Mouse (Mus musculus): ENCODE measurements around the gene Prdm11. TPM values are rescaled to one million over a fixed set of nuclear protein-coding genes. Genes with fewer than 3 reads are reported as not detected.

The Prdm11 gene
- total RNA-seq, 2 experiments from 2014 or later, result 23.2 to 28.4 TPM

DNA sequence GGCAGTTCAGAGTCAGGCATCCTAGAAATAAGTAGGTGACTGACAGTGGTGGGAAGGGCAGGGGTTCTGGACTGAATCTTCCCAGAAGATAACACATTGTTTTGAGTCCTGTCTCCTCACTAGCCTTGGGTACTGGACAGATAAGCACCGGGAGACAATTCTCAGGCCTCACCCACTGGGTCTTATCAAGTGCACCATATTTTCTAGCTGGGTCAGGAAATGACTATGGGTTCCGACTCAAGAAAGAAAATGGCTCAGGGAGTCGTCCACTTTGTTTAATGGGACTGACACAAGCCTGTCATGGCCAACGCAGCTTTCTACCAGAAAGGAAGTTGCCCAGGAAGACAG lies 62.7 kb downstream of the Prdm11 start:
- no peak for DNase-seq (ENCODE audit: extremely low spot score in 1 of 2, low spot score in 2 of 2)
- intact Hi-C loops (cut with DNase I), result no loop called here

DNA sequence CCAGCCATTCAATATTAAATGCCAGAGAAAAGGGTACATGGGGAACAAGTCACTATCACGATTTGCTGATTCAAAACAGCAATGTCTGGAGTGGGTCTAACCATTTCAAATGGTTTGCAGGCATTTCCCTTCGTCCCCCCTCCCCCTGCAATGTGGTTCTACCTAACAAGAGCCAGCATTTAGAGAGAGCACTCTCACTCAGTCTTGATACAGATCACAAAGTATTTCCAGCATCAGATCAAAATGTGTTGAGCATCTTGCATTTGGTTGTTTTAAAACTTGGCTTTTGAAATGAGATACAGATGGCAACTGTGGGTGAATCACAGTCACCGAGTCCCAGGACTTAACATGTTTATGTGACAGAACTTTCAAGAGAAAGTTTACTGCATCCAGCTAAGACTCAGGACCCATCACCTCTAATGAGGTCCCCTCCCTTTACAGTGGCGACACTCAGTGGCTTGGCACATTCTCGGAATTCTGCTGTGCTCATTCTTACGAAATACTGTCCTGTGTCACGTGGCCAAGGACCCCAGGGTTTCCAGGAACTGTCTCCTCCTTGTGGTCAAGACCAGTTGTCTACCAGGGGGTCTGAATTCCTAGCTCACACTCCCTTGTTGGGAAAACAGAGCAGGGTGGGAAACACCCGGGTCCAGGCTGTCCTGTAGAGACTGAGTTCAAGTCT lies 63.2 kb downstream of the Prdm11 start:
- intact Hi-C loops (cut with DNase I), result no loop called here
- DNase-seq (ENCODE audit: extremely low spot score in 1 of 2, low spot score in 2 of 2), result no peak

DNA sequence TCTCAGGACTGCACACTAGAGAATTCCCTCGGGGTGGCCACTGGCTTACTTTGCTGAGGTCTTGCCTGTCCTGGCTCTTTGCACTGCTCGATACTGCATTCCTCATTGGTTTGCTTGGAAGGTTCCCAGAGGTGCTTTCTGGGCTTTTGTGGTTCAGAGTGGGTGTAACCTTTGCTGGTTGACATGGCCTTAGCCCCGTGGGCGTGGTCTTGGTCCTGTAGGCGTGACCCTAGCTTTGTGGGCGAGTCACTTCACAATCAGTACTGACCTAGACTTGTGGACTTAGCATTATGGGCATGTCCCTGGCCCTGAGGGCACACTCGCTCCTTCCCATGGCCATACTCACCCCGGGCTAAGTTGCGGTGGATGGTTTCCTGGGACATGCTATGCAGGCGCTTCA lies 65.8 kb downstream of the Prdm11 start:
- intact Hi-C loops (cut with DNase I), result no loop called here
- DNase-seq (ENCODE audit: extremely low spot score in 1 of 2, low spot score in 2 of 2), result no peak

DNA sequence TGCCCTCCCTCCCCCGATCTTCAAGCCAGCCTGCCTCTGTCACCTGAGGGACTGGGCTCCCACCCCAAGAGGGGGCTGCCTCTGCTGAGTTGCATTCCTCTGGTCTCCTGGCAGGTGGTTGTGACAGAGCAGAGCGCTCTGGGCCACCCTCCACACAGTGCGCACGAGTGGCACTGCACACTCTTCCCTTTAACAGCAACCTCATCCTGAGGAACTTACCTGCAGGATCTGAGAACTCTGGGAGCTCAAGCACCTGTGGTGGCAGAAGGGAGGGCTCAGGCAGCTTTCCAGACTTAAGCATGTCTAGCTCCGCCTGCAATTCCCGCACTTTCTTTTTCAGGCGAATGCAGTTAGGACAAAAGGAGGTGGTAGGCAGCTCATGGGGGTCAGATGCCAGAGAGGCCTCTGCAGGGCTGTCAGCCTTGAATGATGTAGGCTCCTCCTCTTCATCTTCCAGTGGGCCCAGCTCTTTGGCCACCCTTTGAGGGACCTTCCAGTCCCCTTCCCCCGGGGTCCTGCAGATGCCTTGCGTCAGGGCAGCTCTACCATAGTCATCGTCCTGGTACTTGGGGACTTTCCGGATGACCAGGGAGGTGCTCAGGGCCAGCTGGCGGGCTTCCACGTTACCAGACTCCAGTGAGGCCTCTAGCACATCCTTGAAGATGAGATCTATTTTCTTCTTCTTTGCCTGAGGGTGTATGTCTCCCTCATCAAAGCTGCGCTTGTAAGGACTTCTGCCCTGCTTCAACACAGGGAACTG lies 70.8 kb downstream of the Prdm11 start:
- DNase-seq (ENCODE audit: extremely low spot score in 1 of 2, low spot score in 2 of 2), result no peak
- intact Hi-C loops (cut with DNase I), result no loop called here

DNA sequence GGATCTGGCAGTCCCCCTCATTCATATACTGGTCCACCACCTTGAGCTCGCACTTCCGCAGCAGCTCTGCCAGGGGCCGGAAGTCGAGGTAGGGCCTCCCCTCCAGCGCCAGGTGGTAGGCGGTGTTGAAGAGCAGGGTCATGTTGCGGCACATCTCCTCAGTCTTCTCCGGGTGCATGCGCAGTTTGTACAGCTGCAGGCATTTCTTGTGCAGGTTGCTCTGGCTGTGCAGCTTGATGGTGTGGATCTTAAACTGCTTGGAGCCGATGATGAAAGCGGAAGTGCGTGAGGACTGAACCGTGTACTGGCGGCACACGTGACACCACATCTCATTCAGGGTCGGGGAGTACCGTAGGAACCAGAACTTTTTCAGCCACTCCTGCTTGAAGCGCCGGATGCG lies 72.3 kb downstream of the Prdm11 start:
- intact Hi-C loops (cut with DNase I), result loop anchor here (5.0 kb wide), 1 partner anchor 89 kb away; no protein-coding TSS in a partner anchor
- no peak for DNase-seq (ENCODE audit: extremely low spot score in 1 of 2, low spot score in 2 of 2)

DNA sequence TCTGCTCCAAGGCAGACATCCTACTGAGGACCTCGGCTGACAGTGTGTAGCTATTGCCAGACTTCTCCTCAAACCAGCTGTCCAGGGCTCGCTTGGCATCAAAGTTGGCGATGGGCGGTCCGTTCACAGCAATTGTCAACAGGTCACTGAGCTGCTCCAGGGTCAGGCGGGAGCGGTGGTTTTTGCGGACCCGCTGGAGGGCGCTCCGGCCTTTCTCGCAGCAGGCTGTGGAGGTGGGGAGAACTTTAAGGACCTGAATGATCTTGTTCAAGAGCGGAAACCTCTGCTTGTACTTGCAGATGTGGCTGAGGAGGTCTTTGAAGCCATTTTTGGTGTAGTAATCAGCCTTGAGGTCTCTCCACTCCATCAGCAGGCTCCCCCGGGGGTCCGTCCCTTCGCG lies 73.9 kb downstream of the Prdm11 start:
- DNase-seq (ENCODE audit: extremely low spot score in 1 of 2, low spot score in 2 of 2), result no peak
- intact Hi-C loops (cut with DNase I), result loop anchor here (5.0 kb wide), 1 partner anchor 90 kb away; no protein-coding TSS in a partner anchor

DNA sequence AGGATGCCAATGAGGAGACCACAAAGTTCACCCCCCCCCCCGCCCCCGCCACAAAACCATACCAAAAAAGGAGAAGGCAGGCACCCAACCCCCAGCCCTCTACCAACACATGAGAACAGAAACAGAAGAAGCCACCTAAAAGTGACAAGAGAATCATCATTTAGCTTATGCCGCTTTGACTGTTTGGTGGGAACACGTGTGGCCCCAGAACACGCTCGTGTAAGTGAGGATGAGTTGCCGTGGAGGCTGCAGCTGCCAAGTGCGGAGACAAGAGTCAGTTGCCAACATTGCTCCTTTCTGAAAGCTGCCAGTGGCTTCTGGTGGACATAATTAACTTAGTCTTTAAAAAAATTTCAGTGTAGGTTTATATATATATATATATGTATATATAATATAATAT lies 74.4 kb downstream of the Prdm11 start:
- no peak for DNase-seq (ENCODE audit: extremely low spot score in 1 of 2, low spot score in 2 of 2)
- intact Hi-C loops (cut with DNase I), result loop anchor here (5.0 kb wide), 1 partner anchor 91 kb away; no protein-coding TSS in a partner anchor

DNA sequence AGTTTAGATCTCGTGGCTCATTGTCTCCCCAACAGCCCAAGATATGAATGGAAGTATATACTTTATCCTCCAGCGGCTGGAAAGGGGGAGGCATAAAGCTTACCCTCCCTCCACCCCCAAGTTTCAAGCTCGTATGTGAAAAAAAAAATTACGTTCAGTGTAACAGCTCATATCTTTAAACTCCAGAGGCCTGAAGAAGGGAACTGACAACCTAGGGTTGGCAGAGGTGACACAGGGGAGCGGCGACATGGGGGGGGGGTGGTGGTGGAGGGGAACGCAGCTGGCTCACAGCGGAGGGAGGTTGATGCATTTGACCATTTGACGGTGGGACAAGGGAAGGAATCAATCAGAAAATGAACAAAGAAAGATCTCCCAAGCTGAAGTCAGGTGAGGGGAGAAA lies 74.9 kb downstream of the Prdm11 start:
- intact Hi-C loops (cut with DNase I), result loop anchor here (5.0 kb wide), 1 partner anchor 91 kb away; no protein-coding TSS in a partner anchor
- no peak for DNase-seq (ENCODE audit: extremely low spot score in 1 of 2, low spot score in 2 of 2)

DNA sequence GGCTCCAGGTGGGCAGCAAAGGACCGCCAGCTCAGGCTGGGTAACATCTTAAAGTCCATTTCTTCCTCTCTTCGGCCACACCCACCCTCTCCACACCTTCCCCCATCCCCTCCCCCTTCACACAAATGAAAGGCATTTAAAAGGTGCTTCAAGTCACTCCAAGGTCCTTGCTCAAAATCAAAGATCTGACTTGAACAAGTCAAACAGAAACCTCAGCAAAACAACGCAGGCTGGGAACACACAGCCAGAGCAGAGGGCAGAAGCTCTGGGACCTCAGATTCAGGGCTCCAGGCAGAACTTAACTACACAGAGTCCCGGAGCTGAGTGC lies 78.2 kb downstream of the Prdm11 start:
- no peak for DNase-seq (ENCODE audit: extremely low spot score in 1 of 2, low spot score in 2 of 2)
- intact Hi-C loops (cut with DNase I), result no loop called here

DNA sequence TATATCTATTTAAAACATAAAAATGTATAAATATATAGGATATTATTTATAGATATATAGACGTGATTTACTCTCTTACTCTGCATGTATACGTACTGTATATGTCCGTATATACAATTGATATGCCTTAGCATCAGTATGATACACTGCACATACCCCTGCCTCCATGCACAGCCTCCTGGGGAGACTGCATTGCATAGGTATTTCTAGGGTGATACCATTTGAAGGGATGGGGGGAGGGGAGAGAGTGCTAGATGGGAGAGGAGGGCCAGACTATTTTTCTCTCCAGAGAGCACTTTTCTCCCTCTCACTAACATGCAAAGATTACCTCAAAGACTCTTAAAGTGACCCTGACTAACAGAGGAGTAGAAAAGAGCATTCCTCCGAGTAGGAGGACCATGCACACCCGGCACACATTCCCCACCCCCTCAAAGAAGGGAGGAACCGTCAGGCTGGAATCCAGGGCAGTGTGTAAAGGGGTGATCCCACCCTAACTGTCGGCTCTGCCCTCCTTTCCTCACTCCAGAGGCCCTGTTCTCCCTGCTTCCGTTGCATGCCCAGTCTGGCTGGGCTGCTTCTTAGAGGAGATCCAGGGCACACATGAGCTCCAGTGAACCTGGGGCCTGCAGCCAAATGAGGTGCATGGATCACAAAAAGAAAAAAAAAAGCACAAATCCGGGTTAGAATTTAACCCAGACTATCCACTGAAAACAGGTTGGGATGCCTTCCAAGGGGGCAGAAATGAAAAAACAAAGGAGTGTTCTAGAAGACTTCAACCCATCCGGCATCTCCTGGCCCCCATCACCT lies 78.7 kb downstream of the Prdm11 start:
- DNase-seq (ENCODE audit: extremely low spot score in 1 of 2, low spot score in 2 of 2), result no peak
- intact Hi-C loops (cut with DNase I), result no loop called here

DNA sequence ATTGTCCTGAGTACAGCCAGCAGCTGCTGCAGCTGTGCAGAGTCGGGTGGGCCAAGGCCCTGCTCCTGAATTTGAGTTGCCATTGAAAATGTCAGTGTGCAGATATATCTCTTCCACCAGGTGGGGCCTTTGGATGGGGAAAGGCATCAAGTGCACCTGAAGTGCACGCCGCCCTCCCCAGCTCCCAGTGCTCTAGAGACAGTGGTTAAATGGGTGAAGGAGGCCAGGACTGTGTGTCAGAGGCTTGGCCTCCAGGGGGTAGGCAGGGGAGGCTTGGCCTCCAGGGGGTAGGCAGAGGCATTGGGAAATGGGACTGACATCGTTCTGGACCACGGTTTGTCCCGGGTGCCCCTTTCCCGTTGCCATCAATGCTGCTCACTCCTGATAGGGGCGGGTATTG lies 79.7 kb downstream of the Prdm11 start:
- DNase-seq (ENCODE audit: extremely low spot score in 1 of 2, low spot score in 2 of 2), result no peak
- intact Hi-C loops (cut with DNase I), result no loop called here

DNA sequence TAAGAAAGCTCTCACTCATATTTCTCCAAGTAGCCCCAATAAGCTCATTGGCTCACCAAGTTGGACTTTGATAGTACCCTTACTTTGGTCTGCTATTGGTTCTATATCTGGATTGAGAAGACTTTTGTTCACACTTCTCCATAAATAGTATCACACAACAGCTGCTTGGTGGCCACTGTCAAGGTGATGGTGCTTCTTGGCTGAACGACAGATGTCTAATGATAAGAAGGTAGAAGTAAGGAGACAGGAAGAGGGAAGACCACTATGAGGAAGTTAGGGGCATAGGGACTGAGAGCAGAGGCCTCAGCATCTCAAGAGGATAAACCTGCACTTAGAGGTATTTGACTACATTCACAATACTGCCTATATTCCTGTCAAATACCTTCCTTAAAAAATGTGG lies 81.6 kb downstream of the Prdm11 start:
- no peak for DNase-seq (ENCODE audit: extremely low spot score in 1 of 2, low spot score in 2 of 2)
- intact Hi-C loops (cut with DNase I), result no loop called here

DNA sequence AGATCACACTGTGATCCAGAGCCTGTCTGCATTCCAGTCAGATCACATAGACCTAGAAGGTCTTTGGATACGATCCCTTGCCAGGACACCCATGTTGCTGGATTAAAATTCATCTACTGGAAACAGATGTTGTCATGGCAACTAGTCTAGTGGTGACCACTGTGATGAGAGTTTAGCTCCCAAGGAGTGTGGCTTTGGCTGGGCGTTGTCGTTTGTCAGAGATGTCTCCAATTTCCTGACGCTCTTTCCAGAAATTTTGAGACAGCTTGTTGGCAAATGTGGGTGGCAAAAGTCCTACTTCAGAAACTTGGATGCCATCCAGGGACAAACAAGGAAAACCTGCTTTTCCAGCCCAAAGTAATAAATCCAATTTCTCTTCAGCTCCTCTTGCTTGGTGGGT lies 87.3 kb downstream of the Prdm11 start:
- peak in 1 of 2 experiments; percentile 16 for DNase-seq (ENCODE audit: extremely low spot score in 1 of 2, low spot score in 2 of 2)
- intact Hi-C loops (cut with DNase I), result loop anchor here (5.0 kb wide), 1 partner anchor 41 kb away; the partner anchor contains the start of gene Syt13

DNA sequence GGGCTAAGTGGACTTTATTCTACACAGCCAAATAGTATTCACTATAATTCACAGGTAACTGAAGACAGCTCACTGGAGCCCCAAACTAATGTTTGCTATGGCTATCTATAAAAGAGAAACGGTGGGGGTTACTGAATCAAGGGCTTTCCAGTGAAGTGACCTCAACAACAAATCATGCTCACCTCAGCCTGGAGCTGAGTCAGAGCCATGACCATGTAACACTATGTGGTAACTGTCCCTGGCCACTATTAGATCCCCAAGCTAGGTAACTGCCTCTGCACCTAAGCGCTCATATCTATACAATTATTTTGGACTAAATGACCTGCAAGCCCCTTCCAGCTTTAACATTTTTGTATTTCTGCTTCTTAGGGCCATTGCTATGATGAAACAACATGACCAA lies 89.0 kb downstream of the Prdm11 start:
- intact Hi-C loops (cut with DNase I), result loop anchor here (5.0 kb wide), 1 partner anchor 40 kb away; the partner anchor contains the start of gene Syt13

DNA sequence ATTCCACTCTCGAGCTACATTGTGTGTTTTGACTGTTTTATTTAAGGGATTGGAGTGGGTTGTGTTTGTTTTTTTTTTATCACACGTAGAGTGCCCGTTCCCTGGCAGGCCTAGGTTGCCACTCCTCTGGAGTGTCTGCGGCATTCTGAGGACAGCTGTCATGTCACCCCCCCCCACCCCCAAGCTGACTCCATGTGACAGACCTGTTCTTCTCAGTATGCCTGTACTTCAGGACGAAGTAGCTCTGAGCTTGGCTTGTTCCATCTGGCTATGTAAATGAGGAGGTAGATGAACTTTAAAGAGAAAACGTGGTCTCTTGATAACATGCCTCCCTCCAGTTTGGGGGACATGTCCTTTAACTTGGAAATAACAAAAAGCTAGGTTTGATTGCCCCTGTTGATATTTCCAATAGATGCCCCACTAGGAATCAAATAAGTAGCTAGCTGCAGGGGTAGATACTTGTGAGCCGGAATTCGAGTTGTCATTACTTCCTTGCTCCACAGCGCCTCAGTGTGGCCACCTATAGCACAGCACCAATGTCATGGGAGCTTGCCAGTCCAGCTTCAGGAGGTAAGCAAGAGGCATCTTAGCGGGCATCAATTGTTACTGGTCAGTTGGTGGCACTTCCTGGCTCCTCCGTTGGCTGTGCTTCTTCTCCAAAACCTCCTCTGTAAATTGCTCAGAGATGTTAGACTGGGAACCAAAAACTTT lies 91.4 kb downstream of the Prdm11 start:
- DNase-seq (ENCODE audit: extremely low spot score in 1 of 2, low spot score in 2 of 2), result peak; percentile 34 to 66
- intact Hi-C loops (cut with DNase I), result loop anchor here (5.0 kb wide), 1 partner anchor 37 kb away; the partner anchor contains the start of gene Syt13

More for the DNA sequence above, 89.0 kb downstream of the Prdm11 start:
- DNase-seq (ENCODE audit: extremely low spot score in 1 of 2, low spot score in 2 of 2), result no peak

DNA sequence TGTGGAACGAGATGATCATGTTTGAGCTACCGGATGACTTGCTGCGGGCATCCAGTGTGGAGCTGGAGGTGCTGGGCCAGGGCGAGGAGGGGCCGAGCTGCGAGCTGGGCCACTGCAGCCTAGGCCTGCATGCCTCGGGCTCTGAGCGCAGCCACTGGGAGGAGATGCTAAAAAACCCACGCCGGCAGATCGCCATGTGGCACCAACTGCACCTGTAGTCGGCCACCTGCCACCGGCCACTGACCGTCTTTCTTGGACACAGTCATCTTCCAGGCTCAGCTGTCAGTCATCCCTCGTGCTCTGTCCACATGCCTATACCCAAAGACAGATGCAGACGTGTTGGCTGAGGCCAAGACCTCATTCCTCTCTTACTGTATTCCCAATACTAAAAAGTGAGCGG lies 92.5 kb downstream of the Prdm11 start:
- intact Hi-C loops (cut with DNase I), result no loop called here
- no peak for DNase-seq (ENCODE audit: extremely low spot score in 1 of 2, low spot score in 2 of 2)

DNA sequence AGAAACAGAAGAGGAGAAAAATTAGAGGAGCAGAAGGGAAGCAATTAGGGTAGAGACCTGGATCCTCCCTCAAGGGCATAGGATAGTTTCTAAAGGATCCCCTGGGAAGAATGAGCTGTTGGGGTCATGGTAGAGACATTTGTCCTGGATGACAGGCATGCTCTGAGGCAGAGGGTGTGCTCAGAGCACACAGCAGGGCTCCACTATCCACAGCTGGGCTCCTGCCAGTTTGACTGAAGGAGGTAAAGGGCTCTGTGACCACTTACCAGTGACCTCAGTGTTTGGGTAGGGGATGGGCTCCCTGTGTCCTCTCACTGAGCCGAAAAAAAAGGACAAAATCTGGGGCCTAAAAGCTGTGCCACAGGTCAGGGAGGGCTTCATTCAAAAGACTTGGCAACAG lies 96.4 kb downstream of the Prdm11 start:
- no peak for DNase-seq (ENCODE audit: extremely low spot score in 1 of 2, low spot score in 2 of 2)
- intact Hi-C loops (cut with DNase I), result no loop called here

DNA sequence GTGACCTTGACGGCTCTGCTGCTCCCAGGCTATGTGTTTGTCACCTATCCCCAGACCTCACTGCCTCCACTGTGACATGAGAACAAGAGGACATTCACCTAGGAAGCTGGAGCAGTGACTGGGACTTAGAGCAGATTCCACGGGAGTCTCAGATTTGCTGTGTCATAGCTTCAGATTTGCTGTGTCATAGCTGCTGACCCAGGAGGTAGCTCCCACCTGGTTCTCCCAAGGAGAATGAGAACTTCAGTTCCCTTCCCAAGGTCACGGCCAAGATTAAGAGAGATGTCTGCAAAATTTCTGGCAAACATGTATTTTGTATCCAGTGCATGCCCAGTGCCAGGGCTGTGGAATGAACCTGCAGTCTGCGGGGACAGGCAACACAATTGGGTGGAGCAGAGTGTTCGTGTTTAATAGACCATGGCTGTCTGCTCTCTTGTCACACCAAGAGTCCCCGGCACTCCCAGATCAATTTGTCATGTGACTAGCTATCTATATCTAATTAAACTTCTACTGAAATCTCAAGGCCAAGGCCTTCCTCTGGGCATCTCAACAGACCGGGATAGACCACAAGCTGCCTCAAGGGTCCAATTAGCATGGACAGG lies 97.2 kb downstream of the Prdm11 start:
- intact Hi-C loops (cut with DNase I), result no loop called here
- DNase-seq (ENCODE audit: extremely low spot score in 1 of 2, low spot score in 2 of 2), result no peak
